Mouse (Mus musculus): ENCODE data around the gene Mgat5b. TPM values are rescaled to one million over a fixed set of nuclear protein-coding genes. Genes with fewer than 3 reads are reported as not detected.
A peak's percentile ranks its signal among the peaks of the same experiment; 100 is the strongest.

Mgat5b gene
- total and polyA plus RNA-seq, 2 experiments from 2014 or later, result 31.0 to 95.4 TPM

DNA sequence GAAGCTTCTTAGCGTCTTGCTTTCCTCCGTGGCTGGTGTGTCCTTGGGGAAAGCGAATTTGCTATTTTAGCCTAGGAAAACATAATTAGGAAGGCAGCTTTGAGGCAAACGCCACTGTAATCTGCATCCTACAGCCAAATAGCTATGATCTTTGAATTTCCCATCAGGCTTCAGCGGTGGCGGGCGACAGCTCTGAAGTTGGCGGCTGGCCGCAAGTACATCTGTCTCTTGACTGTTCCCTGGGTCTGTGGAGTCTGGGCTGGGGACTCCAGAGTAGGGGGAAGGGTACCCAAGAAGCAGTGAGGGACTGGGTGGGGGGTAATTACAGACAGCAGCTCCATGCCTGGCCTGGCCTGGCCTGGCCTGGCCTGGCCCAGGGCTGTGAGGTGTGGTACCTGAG is 17.3 kb downstream of the Mgat5b start:
- ATAC-seq (peak; percentile 61), DNase-seq (no peak)
- WGBS, result 46% methylated on average over 9 of the region's 9 CpGs

DNA sequence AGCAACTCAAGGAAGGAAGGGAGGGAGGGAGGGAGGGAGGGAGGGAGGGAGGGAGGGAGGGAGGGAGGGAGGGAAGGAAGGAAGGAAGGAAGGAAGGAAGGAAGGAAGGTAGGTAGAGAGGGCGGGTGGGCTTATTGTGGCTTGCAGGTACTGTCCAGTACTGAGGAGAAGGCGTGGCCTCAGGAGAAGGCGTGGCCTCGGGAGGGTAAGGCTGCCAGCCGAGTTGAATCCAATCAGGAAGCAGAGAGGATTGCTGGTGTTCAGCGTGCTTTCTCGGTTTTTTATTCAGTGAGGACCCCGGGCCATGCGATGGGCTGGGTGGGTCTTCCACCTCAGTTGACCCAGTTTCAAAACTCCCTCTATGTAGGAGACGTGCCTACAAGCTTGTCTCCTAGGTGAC is 18.5 kb downstream of the Mgat5b start:
- 40% methylated on average over 10 of the region's 10 CpGs for WGBS
- no peak for ATAC-seq

More for the DNA sequence above, 17.3 kb downstream of the Mgat5b start:
- Histone ChIP-seq H3K27me3 (ENCODE audit: insufficient read depth, low read length) (no peaks in the 10 kb centered on the region), H3K4me1 (ENCODE audit: insufficient read depth) (no peaks in the 10 kb centered on the region), H3K27ac (ENCODE audit: low read depth, low read length) (0 out of 2 replicates have a peak overlapping the region, but pooled peaks have one; percentile 1), H3K4me3 (ENCODE audit: low read depth, low read length) (no peak overlapping the region), H3K36me3 (ENCODE audit: insufficient read depth) (peaks cover 68% of the 10 kb centered on the region), H3K4me2 (ENCODE audit: low read depth) (no peak overlapping the region), H3K9me3 (ENCODE audit: low read length) (no peaks in the 10 kb centered on the region), H3K9ac (0 out of 2 replicates have a peak overlapping the region, but pooled peaks have one; percentile 7)
- TF ChIP-seq CTCF (IDR thresholded peaks at IDR 0.05; ENCODE audit: low read depth), result no peak

DNA sequence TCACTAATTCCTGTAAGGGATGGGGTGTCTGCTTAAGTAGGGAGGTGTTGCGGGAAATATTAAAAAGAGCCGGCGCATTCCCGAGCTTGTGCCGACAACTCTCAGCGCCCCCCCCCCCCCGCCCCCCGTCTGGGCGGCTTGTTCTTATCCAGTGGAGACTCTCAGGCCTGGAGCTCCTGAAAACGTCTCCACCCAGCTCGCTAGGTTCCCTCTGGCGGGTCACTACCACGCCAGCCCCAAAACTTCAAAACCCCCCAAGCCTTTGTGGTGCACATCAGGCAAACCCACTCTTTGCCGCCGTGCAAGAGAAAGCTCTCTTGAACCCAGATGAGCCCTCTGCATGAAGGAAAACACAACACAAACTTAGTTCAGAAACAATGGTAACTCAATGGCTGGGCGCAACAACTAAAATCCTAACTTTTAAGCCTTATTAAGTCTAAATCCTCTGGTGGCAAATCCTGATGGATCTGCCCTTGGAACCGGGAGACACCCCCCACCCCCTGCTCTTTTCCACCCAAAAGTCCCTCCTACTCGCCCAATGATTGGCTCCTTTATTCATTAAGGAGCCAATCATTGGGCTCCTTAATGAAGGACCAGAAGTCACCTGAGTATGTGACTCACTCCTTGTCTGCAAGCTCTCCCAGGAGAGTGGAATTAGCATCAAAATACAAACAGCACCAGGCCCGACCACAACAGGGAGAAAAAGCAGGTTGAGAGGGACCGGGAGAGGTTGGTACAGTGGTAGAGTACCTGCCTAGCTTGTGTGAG is 21.6 kb downstream of the Mgat5b start:
- H3K36me3 ChIP-seq (ENCODE audit: insufficient read depth), result peaks cover 43% of the 10 kb centered on the region
- H3K4me2 ChIP-seq (ENCODE audit: low read depth), result 0 out of 2 replicates have a peak overlapping the region, but pooled peaks have one; percentile 5
- no peaks in the 10 kb centered on the region for H3K4me1 ChIP-seq (ENCODE audit: insufficient read depth)
- 11% methylated on average over 20 of the region's 20 CpGs for WGBS
- no peak for TF ChIP-seq CTCF (IDR thresholded peaks at IDR 0.05; ENCODE audit: low read depth)
- ATAC-seq, result 0 out of 2 replicates have a peak, but pooled peaks have one; percentile 17
- H3K9me3 ChIP-seq (ENCODE audit: low read length), result no peaks in the 10 kb centered on the region
- no peak overlapping the region for H3K4me3 ChIP-seq (ENCODE audit: low read depth, low read length)
- H3K27me3 ChIP-seq (ENCODE audit: insufficient read depth, low read length), result no peaks in the 10 kb centered on the region
- H3K9ac ChIP-seq, result no peak overlapping the region
- DNase-seq, result no peak
- no peak overlapping the region for H3K27ac ChIP-seq (ENCODE audit: low read depth, low read length)

More for the DNA sequence above, 18.5 kb downstream of the Mgat5b start:
- Histone ChIP-seq H3K36me3 (ENCODE audit: insufficient read depth) (peaks cover 55% of the 10 kb centered on the region), H3K4me3 (ENCODE audit: low read depth, low read length) (no peak overlapping the region), H3K4me2 (ENCODE audit: low read depth) (no peak overlapping the region), H3K27ac (ENCODE audit: low read depth, low read length) (no peak overlapping the region), H3K9me3 (ENCODE audit: low read length) (no peaks in the 10 kb centered on the region), H3K9ac (no peak overlapping the region), H3K27me3 (ENCODE audit: insufficient read depth, low read length) (no peaks in the 10 kb centered on the region), H3K4me1 (ENCODE audit: insufficient read depth) (no peaks in the 10 kb centered on the region)
- DNase-seq, result no peak
- TF ChIP-seq CTCF (IDR thresholded peaks at IDR 0.05; ENCODE audit: low read depth), result no peak

DNA sequence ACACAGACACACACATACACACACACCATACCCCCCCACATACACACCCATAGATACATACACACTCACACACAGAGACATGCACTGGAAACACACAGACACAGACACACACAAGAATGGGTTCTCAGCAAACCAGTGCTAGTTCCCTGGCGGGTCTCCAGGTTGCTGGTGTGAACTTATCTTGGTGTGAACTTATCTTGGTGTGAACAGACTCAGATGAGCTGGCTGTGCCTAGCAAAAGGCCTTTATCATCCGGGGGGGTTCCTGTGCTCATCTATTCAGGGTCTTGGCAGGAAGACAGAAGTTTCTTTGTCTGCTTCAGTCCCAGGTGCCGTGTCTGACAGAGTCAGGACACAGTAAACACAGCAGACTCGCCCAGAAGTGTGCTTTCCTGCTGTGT is 25.7 kb downstream of the Mgat5b start:
- peaks cover 51% of the 10 kb centered on the region for H3K36me3 ChIP-seq (ENCODE audit: insufficient read depth)
- H3K9me3 ChIP-seq (ENCODE audit: low read length), result no peaks in the 10 kb centered on the region
- ATAC-seq (no peak), DNase-seq (no peak)
- no peak overlapping the region for H3K9ac ChIP-seq
- TF ChIP-seq CTCF (IDR thresholded peaks at IDR 0.05; ENCODE audit: low read depth), result no peak
- no peak overlapping the region for H3K4me3 ChIP-seq (ENCODE audit: low read depth, low read length)
- H3K27ac ChIP-seq (ENCODE audit: low read depth, low read length), result no peak overlapping the region
- H3K27me3 ChIP-seq (ENCODE audit: insufficient read depth, low read length), result no peaks in the 10 kb centered on the region
- no peak overlapping the region for H3K4me2 ChIP-seq (ENCODE audit: low read depth)
- H3K4me1 ChIP-seq (ENCODE audit: insufficient read depth), result no peaks in the 10 kb centered on the region
- WGBS, result 44% methylated on average over 4 of the region's 4 CpGs

DNA sequence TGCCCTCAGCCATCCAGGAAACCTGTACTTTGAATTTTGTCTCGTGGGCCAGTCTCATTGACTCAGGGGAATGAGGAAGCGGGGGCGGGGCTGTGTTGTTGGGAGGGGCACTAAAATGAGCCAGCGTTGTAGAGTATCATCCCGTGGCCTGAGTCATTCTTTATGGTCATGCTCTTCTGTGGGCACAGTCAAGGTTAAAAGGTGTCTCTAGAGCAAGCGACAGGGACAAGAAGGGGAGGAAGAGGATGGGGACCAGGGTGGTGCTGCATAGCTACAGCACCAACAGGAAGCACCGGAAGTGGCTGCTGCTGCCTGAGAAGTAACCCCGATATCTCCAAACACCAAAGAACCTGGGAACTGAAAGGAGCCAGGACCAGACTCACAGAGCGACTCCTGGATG is 31.2 kb downstream of the Mgat5b start:
- Histone ChIP-seq H3K4me2 (ENCODE audit: low read depth) (no peak overlapping the region), H3K27me3 (ENCODE audit: insufficient read depth, low read length) (no peaks in the 10 kb centered on the region), H3K4me3 (ENCODE audit: low read depth, low read length) (no peak overlapping the region), H3K36me3 (ENCODE audit: insufficient read depth) (peaks cover 67% of the 10 kb centered on the region), H3K9ac (no peak overlapping the region), H3K27ac (ENCODE audit: low read depth, low read length) (no peak overlapping the region), H3K9me3 (ENCODE audit: low read length) (no peaks in the 10 kb centered on the region), H3K4me1 (ENCODE audit: insufficient read depth) (0 out of 2 replicates have a peak, but pooled peaks cover 12% of the 10 kb centered on the region)
- DNase-seq (no peak), ATAC-seq (no peak)
- TF ChIP-seq CTCF (IDR thresholded peaks at IDR 0.05; ENCODE audit: low read depth), result no peak
- 83% methylated on average over 9 of the region's 9 CpGs for WGBS

DNA sequence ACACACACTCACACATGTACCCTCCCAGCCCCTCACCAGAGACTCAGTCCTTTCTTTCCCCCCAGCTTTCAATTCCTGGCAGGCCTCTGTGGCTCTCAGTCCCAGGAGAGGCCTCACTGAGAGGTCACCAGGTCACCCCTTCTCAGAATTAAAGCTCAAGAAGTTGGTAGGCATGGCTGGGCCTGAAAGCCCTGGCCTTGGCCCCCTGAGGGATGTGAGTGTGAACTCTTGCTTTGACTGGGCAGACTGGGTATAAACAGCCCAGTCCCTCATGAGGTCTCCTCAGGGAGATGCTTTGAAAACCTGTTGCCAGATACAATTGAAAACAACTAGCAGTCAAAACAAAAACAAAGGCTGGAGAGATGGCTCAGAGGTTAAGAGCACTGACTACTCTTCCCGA is 32.8 kb downstream of the Mgat5b start:
- WGBS, result 23% methylated on average over 1 of the region's 1 CpGs
- Histone ChIP-seq H3K4me2 (ENCODE audit: low read depth) (no peak overlapping the region), H3K9me3 (ENCODE audit: low read length) (no peaks in the 10 kb centered on the region), H3K4me1 (ENCODE audit: insufficient read depth) (0 out of 2 replicates have a peak, but pooled peaks cover 12% of the 10 kb centered on the region), H3K9ac (no peak overlapping the region), H3K27me3 (ENCODE audit: insufficient read depth, low read length) (no peaks in the 10 kb centered on the region), H3K27ac (ENCODE audit: low read depth, low read length) (no peak overlapping the region), H3K36me3 (ENCODE audit: insufficient read depth) (peaks cover 63% of the 10 kb centered on the region), H3K4me3 (ENCODE audit: low read depth, low read length) (no peak overlapping the region)
- no peak for TF ChIP-seq CTCF (IDR thresholded peaks at IDR 0.05; ENCODE audit: low read depth)
- ATAC-seq, result no peak
- DNase-seq, result no peak
